Comparison of ENCODE assay signal across 25 mouse cellular contexts in genomic region chr5:20986271-20986670, GRCm38 (mm10). TPM values are rescaled to one million over a fixed set of nuclear protein-coding genes. Genes with fewer than 3 reads are reported as not detected.
A peak's percentile ranks its signal among the peaks of the same experiment; 100 is the strongest.
DNase-seq lines count a peak whose midpoint lies in the region; ATAC-seq lines count a peak whose summit lies in the region.
"Had no signal": no experiment of that assay in that cellular context is flagged by ENCODE, and none has a peak within 500 bp of the region (broad histone marks: within the 10 kb centered on the region; RNA-seq: fewer than 3 reads in every experiment).

No protein-coding gene starts in this region.

- no peaks in the 10 kb centered on the region for H3K4me1 ChIP-seq in heart, embryonic 10.5 days
- H3K4me1 ChIP-seq in kidney, embryonic 16.5 days (ENCODE audit: insufficient read depth, low read length) = no peaks in the 10 kb centered on the region
- H3K4me1 ChIP-seq in kidney, embryonic 15.5 days = no peaks in the 10 kb centered on the region
- H3K4me1 ChIP-seq: embryonic facial prominence, embryonic 10.5 days; embryonic facial prominence, embryonic 12.5 days; forebrain, embryonic 13.5 days had no signal

- H3K9ac ChIP-seq in kidney, embryonic 16.5 days (replicated peaks; ENCODE audit: low read length) = no peak overlapping the region
- no peak overlapping the region for H3K9ac ChIP-seq in kidney, embryonic 15.5 days
- H3K9ac ChIP-seq: embryonic facial prominence, embryonic 12.5 days; forebrain, embryonic 13.5 days had no signal

- H3K27me3 ChIP-seq in heart, embryonic 10.5 days (ENCODE audit: insufficient read depth, poor library complexity, severe bottlenecking) = no peaks in the 10 kb centered on the region
- H3K27me3 ChIP-seq in kidney, embryonic 16.5 days (ENCODE audit: insufficient read depth, low read length) = no peaks in the 10 kb centered on the region
- H3K27me3 ChIP-seq in kidney, embryonic 15.5 days = no peaks in the 10 kb centered on the region
- H3K27me3 ChIP-seq: CH12.LX; embryonic facial prominence, embryonic 12.5 days; forebrain, embryonic 13.5 days; Patski had no signal

- H3K9me3 ChIP-seq in heart, embryonic 10.5 days = no peaks in the 10 kb centered on the region
- no peaks in the 10 kb centered on the region for H3K9me3 ChIP-seq in kidney, embryonic 16.5 days (ENCODE audit: low read length)
- H3K9me3 ChIP-seq in kidney, embryonic 15.5 days (replicated peaks) = no peaks in the 10 kb centered on the region
- H3K9me3 ChIP-seq: embryonic facial prominence, embryonic 10.5 days; embryonic facial prominence, embryonic 12.5 days; forebrain, embryonic 13.5 days; G1E had no signal

- no peak for ATAC-seq in kidney, embryonic 16.5 days (ENCODE audit: low FRiP score, low TSS enrichment)
- ATAC-seq in kidney, embryonic 15.5 days (replicated peaks; ENCODE audit: low FRiP score) = no peak
- ATAC-seq: activated CD4-positive, CD25-positive, alpha-beta regulatory T cell, adult 4 months; CD4-positive, CD25-positive, alpha-beta regulatory T cell, adult 4 months; forebrain, embryonic 13.5 days; Patski had no signal

- peak; percentile 40 for DNase-seq in heart, adult 11 months
- no peak for DNase-seq in heart, embryonic 10.5 days (ENCODE audit: low spot score)
- peak; percentile 58 for DNase-seq in kidney, adult 9 months
- DNase-seq in kidney, postnatal 14 days = peak; percentile 30
- DNase-seq in kidney, postnatal 36 days = peak; percentile 18 to 54
- no peak for DNase-seq in ovary, adult 18-20 months (ENCODE audit: low spot score)
- DNase-seq: adrenal gland, adult 8-10 months; adrenal gland, postnatal 14 days; adrenal gland, postnatal 36 days; B cell, adult 2 months; cerebellum, adult 11-12 months; cerebellum, adult 2 months; cerebellum, adult 9-10 months; cerebellum, postnatal 10 days; cerebellum, postnatal 25 days had no signal

- H3K4me2 ChIP-seq in kidney, embryonic 16.5 days (replicated peaks; ENCODE audit: low read depth, low read length) = no peak overlapping the region
- H3K4me2 ChIP-seq in kidney, embryonic 15.5 days = no peak overlapping the region
- H3K4me2 ChIP-seq: embryonic facial prominence, embryonic 12.5 days; forebrain, embryonic 13.5 days had no signal

- H3K4me3 ChIP-seq in heart, embryonic 10.5 days = no peak overlapping the region
- H3K4me3 ChIP-seq in kidney, embryonic 16.5 days (ENCODE audit: low read length) = no peak overlapping the region
- no peak overlapping the region for H3K4me3 ChIP-seq in kidney, embryonic 15.5 days (replicated peaks)
- H3K4me3 ChIP-seq: embryonic facial prominence, embryonic 10.5 days; embryonic facial prominence, embryonic 12.5 days; forebrain, embryonic 13.5 days had no signal

- 92% methylated on average over 8 of the region's 8 CpGs for WGBS in heart, embryonic 10.5 days
- 90% methylated on average over 8 of the region's 8 CpGs for WGBS in kidney, embryonic 16.5 days
- 95% methylated on average over 8 of the region's 8 CpGs for WGBS in kidney, embryonic 15.5 days

- H3K27ac ChIP-seq in heart, embryonic 10.5 days = no peak overlapping the region
- H3K27ac ChIP-seq in kidney, embryonic 16.5 days (ENCODE audit: low read length) = no peak overlapping the region
- H3K27ac ChIP-seq in kidney, embryonic 15.5 days = no peak overlapping the region
- H3K27ac ChIP-seq: embryonic facial prominence, embryonic 10.5 days; embryonic facial prominence, embryonic 12.5 days; forebrain, embryonic 13.5 days had no signal

- peaks cover 61% of the 10 kb centered on the region for H3K36me3 ChIP-seq in heart, embryonic 10.5 days
- H3K36me3 ChIP-seq in kidney, embryonic 16.5 days (ENCODE audit: insufficient read depth, low read length) = peaks cover 38% of the 10 kb centered on the region
- H3K36me3 ChIP-seq in kidney, embryonic 15.5 days = peaks cover 58% of the 10 kb centered on the region

RNA-seq across cellular contexts. Expression of gene Rsbn1l, which starts 30.1 kb away (rescaled TPM):
- polyA plus RNA-seq in heart, embryonic 10.5 days (2016; fragmentation: Nextera tagmentation; extraction: Ambion mirVana) = 5.1 and 5.2 TPM in 2 replicates
- polyA plus RNA-seq in kidney, embryonic 16.5 days (2015; fragmentation: Nextera tagmentation; extraction: Ambion mirVana) = 4.5 and 5.6 TPM in 2 replicates
- polyA plus RNA-seq in kidney, embryonic 15.5 days (2015; fragmentation: Nextera tagmentation; extraction: Ambion mirVana) = 5.6 and 6.4 TPM in 2 replicates

Comparison
In these comparisons a context has a peak if more than half of its experiments do, and no peak if none do; other contexts are left out.
1. DNase-seq: peak in heart, adult 11 months (single experiment), kidney, adult 9 months (single experiment), kidney, postnatal 14 days (single experiment) and kidney, postnatal 36 days (2 of 2); none in heart, embryonic 10.5 days (single experiment) and ovary, adult 18-20 months (single experiment).